Mouse (Mus musculus) thymus, adult 2 months (tissue): ENCODE results near the gene Rae1. TPM values are rescaled to one million over a fixed set of nuclear protein-coding genes. Genes with fewer than 3 reads are reported as not detected.

Experiments
- DNase-seq: peaks from one replicate; pipeline ENCODE4 v3.0.0; 2021
- H3K27ac ChIP-seq: fragments of 200-500 bp; 2 replicates; pipeline ENCODE4 v1.5.1; 2012; ENCODE audit warnings: low read length, control low read depth; ENCODE audit not compliant: control insufficient read depth, insufficient read depth
- H3K27me3 ChIP-seq: fragments of 200-500 bp; 2 replicates; pipeline ENCODE4 v1.6.1; 2012; ENCODE audit warnings: mild to moderate bottlenecking, low read length, moderate library complexity, mixed read lengths; ENCODE audit not compliant: control insufficient read depth, insufficient read depth
- H3K36me3 ChIP-seq: fragments of 200-500 bp; 2 replicates; pipeline ENCODE4 v1.6.1; 2012; ENCODE audit warnings: mild to moderate bottlenecking, low read length, moderate library complexity; ENCODE audit not compliant: control insufficient read depth, insufficient read depth
- H3K4me1 ChIP-seq: fragments of 200-500 bp; replicated peaks from 2 replicates; pipeline ENCODE4 v1.6.1; 2012; ENCODE audit warnings: low read length; ENCODE audit not compliant: control insufficient read depth, insufficient read depth
- H3K4me3 ChIP-seq: fragments of 200-500 bp; 2 replicates; pipeline ENCODE4 v1.5.1; 2012; ENCODE audit warnings: mild to moderate bottlenecking, low read length, control low read depth, moderate library complexity; ENCODE audit not compliant: control insufficient read depth, insufficient read depth
- CTCF ChIP-seq: fragments of 200-500 bp; IDR thresholded peaks from 2 replicates; pipeline ENCODE4 v1.5.1; 2012; ENCODE audit warnings: mild to moderate bottlenecking, control low read depth, low read length, moderate library complexity, borderline replicate concordance; ENCODE audit not compliant: control insufficient read depth, poor library complexity, insufficient read depth; ENCODE audit errors: extremely low read depth
- POLR2A ChIP-seq: fragments of 200-500 bp; IDR thresholded peaks from 2 replicates; pipeline ENCODE4 v1.6.1; 2012; ENCODE audit warnings: mild to moderate bottlenecking, low read length, control low read depth, moderate library complexity; ENCODE audit not compliant: control insufficient read depth, poor library complexity, insufficient read depth; ENCODE audit errors: extremely low read depth
- WGBS: fragments of 180-500 bp; shearing (Covaris S2); methylation state at CpG from one replicate; pipeline ENCODE4 v1.1.7; 2018; 5-methylcytosine and 5-hydroxymethylcytosine counted together
- polyA plus RNA-seq: library from polyadenylated mRNA; depleted of rRNA; stranded (reverse); fragments of >200 nt; gene quantifications from 2 replicates; pipeline ENCODE4 v1.2.3, GENCODE M21; 2012

Gene Rae1
- polyA plus RNA-seq, 1 experiment: 111 TPM

DNA sequence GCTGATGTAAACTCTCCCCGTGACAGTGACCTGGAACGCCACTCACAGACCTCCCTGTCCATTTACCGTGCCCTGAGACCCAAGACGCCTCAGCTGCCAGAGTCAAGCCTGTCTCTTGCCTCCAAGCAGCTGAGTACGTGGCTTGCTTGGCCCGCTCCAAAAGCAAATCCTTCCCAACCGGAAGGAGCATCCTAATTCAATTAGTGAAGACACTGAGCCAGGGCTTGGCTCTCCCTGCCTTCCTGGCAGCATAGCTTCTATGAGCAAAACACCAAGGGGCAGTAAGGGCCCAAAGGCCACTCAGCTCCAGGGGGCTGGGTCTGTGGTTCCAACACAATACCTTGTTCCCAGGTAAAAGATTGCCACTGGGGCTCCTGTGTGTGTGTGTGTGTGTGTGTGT, 25.2 kb upstream of the Rae1 start:
- TF ChIP-seq POLR2A (no peak), CTCF (no peak)

DNA sequence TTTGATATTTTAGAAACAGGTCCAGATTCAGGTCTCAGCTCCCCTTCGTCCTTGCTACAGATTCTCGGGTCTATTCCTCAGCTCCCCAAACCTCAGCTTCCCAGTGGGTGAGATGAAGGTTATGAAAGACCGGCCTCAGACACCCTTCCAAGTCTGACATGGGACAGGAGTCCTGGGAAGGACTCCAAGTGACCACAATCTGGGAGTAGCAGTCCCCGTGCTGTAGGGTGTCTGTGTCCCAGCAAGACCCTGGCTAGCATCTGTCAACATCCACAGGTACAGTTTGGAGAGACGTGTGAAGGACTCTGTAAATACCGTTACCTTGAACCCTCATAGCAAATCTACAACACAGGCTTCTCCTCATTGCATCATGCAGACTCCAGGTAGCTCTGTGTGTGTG, 24.8 kb upstream of the Rae1 start:
- TF ChIP-seq CTCF: no peak
- TF ChIP-seq POLR2A: no peak
- WGBS: 86% methylated on average over 6 of the region's 6 CpGs
- no peak overlapping the region for H3K4me3 ChIP-seq
- H3K4me1 ChIP-seq: peaks cover 44% of the 10 kb centered on the region
- H3K27ac ChIP-seq: peak overlapping the region; percentile 98
- no peaks in the 10 kb centered on the region for H3K27me3 ChIP-seq
- no peak for DNase-seq
- no peaks in the 10 kb centered on the region for H3K36me3 ChIP-seq

More for the DNA sequence above, 25.2 kb upstream of the Rae1 start:
- DNase-seq: no peak
- Histone ChIP-seq H3K36me3 (no peaks in the 10 kb centered on the region), H3K27me3 (no peaks in the 10 kb centered on the region), H3K27ac (peak overlapping the region; percentile 83), H3K4me3 (no peak overlapping the region), H3K4me1 (peaks cover 41% of the 10 kb centered on the region)
- 87% methylated on average over 7 of the region's 7 CpGs for WGBS

DNA sequence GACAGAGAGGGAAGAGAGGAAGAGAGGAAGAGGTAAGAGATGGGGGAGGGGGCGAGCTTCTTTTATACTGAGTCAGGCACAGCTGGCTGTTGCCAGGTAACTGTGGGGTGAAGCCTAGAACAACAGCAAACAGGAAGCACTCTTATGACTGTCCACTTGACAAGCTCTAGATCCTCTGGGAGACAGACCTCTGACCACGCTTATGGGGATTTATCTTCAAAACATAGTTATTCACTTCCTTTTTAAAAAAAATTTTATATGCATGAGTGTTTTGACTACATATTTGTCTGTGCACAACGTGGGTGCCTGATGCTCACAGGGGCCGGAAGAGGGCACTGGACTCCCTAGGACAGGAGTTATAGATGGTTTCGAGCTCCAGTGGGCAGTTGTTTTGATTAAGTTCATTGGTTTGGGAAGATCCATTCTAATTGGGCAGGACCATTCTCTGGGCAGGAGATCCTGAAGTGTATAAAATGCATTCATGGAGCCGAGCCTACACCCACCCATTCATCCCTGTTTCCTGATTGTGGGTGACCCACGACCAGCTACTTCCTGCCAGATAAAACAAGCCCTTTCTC, 23.2 kb upstream of the Rae1 start:
- TF ChIP-seq CTCF (no peak), POLR2A (no peak)
- DNase-seq: peak; percentile 77
- Histone ChIP-seq H3K4me1 (peaks cover 43% of the 10 kb centered on the region), H3K27me3 (no peaks in the 10 kb centered on the region), H3K4me3 (peak overlapping the region; percentile 70), H3K36me3 (no peaks in the 10 kb centered on the region), H3K27ac (peak overlapping the region; percentile 98)
- 7% methylated on average over 7 of the region's 7 CpGs for WGBS

DNA sequence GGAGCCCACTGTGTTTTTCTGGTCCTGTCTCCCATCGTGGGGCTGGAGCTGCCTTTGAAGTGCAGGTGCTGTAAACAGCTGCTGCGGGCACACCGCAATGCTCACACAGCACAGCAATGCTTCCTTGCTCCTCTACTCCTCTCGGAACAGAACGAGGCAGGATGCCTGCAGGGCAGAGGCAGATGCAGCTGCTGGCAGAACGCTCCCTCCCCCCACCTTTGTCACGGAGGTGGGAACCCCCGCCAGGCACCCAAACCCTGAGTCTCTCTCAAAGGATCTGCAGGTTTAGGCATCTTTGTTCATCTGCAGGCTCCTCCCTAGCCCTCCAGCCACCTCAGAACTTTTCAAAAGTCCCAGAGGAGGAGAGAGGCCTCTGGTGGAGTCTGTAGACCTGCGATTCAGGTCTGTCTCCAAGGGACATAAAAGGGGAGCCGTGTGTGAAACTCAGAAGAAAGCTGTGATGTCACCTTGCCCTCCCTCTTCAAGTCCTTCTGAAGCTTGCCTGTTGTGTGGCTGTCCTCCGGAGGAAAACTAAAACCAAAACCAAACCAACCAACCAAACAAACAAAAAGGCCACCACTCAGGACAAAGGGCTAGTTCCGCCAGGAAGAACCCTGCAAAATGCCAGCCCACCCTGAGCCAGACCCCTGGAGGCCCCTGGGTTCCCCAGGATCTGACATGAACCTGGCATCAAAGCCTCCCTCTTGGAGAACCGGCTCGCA, 22.3 kb upstream of the Rae1 start, which contains the start of gene Spo11:
Spo11 (plus strand) TSS at position 292 of the 722 bp plus-strand sequence.
- TF ChIP-seq CTCF (0 out of 2 replicates have a peak, but pooled peaks have one; percentile 42), POLR2A (peak; percentile 68)
- H3K27me3 ChIP-seq: no peaks in the 10 kb centered on the region
- under 1% methylated on average over 14 of the region's 14 CpGs for WGBS
- peak; percentile 93 for DNase-seq
- peak within 1 kb of the TSS; percentile 70 for H3K4me3 ChIP-seq
- peaks cover 40% of the 10 kb centered on the region for H3K4me1 ChIP-seq
- H3K36me3 ChIP-seq: no peaks in the 10 kb centered on the region
- peak within 1 kb of the TSS; percentile 98 for H3K27ac ChIP-seq

DNA sequence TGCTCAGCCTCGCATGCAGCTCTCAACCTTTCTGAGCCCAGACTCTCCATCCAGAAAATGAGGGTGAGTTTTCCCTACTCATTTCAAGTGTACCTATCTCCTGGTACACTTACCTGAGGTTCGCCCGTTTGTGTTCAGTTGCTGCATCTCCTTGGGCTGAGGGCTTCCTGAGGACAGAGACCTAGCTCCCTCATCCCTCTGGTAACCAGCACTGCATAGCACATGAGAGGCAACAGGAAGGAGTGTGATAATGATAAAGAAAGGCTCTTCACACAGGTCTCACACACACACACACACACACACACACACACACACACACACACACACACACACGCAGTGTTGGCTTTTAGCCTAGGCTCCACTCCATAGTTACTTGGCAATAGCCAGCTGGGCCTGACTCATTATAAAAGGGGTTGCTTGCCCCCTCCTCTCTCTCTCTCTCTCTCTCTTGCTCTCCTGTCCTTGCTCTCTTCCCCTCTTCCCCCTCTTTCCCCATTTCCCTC, 21.7 kb upstream of the Rae1 start:
- Histone ChIP-seq H3K27ac (peak overlapping the region; percentile 98), H3K4me1 (peaks cover 43% of the 10 kb centered on the region), H3K4me3 (peak overlapping the region; percentile 70), H3K36me3 (no peaks in the 10 kb centered on the region), H3K27me3 (no peaks in the 10 kb centered on the region)
- peak; percentile 54 for DNase-seq
- TF ChIP-seq POLR2A (no peak), CTCF (no peak)
- 8% methylated on average over 4 of the region's 4 CpGs for WGBS

DNA sequence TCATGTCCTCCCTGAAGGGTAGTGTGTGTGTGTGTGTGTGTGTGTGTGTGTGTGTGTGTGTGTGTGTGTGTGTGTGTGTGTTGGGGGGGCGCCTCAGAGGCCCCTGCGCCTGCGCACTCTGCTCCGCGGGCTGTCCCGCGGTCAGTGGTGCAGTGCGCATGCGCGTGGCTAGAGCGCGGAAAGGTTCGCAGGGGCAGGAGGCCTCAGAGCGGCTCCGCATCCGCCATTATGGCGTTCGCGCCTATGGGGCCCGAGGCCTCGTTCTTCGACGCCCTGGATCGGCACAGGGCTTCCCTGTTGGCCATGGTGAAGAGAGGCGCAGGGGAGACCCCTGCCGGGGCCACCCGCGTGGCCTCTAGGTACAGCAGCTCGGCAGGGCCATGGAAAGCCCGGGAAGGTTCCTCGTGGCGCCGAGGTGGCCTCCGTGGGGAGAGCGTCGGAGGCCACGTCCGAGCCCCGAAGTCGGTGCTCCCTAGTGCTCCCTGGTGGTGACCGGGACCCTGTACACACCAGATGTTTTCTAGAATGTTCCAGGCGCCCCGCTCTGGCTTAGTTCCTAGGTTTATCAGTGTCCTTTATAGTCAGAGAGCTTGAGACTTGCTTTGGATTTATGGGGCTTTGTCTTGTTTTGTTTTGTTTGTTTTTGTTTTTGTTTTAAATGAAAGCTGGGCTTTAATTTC, 20.1 kb upstream of the Rae1 start:
- H3K27me3 ChIP-seq: no peaks in the 10 kb centered on the region
- no peak for DNase-seq
- 98% methylated on average over 43 of the region's 43 CpGs for WGBS
- peaks cover 8% of the 10 kb centered on the region for H3K36me3 ChIP-seq
- no peak overlapping the region for H3K4me3 ChIP-seq
- no peak for TF ChIP-seq CTCF
- no peak for TF ChIP-seq POLR2A
- no peak overlapping the region for H3K27ac ChIP-seq
- H3K4me1 ChIP-seq: peaks cover 30% of the 10 kb centered on the region
